Mouse (Mus musculus) G1E-ER4 (cell line): ENCODE data around the gene Pcbp1. TPM values are rescaled to one million over a fixed set of nuclear protein-coding genes. Genes with fewer than 3 reads are reported as not detected.

Experiments used
- GATA1 ChIP-seq: IDR thresholded peaks from one replicate; pipeline ENCODE4 v1.8.0; 2012; ENCODE audit warnings: low read length, inconsistent platforms
- polyA plus RNA-seq: library from polyadenylated mRNA; stranded (reverse); fragments of >175 nt; gene quantifications from 2 replicates; pipeline ENCODE4 v1.2.3, GENCODE M21; 2012

Gene Pcbp1
- polyA plus RNA-seq = 1,294 and 1,658 TPM in 2 replicates

GRCm38 (mm10) chr6:86526032-86526960 is at the start of gene Pcbp1:
TSS of gene Pcbp1 (minus strand) at chr6:86526321.
- TF ChIP-seq GATA1 = no peak

GRCm38 (mm10) chr6:86574495-86574894 is 48.4 kb upstream of the Pcbp1 start:
- TF ChIP-seq GATA1 = no peak

- no peak for TF ChIP-seq GATA1
These were observed 44.7 kb upstream of the Pcbp1 start for GRCm38 (mm10) chr6:86570830-86571229.

GRCm38 (mm10) chr6:86569461-86569820 is 43.3 kb upstream of the Pcbp1 start:
- no peak for TF ChIP-seq GATA1

- no peak for TF ChIP-seq GATA1
These were observed 42.8 kb upstream of the Pcbp1 start for GRCm38 (mm10) chr6:86568816-86569460.

- TF ChIP-seq GATA1 = no peak
These were observed 39.7 kb upstream of the Pcbp1 start for GRCm38 (mm10) chr6:86565782-86566181.

- TF ChIP-seq GATA1 = no peak
These were observed 30.4 kb upstream of the Pcbp1 start for GRCm38 (mm10) chr6:86556345-86557058.

- TF ChIP-seq GATA1 = no peak
These were observed 24.5 kb upstream of the Pcbp1 start for GRCm38 (mm10) chr6:86550587-86550986.

GRCm38 (mm10) chr6:86547880-86548367 is 21.8 kb upstream of the Pcbp1 start:
- TF ChIP-seq GATA1 = no peak

GRCm38 (mm10) chr6:86547228-86547755 is 21.2 kb upstream of the Pcbp1 start:
- no peak for TF ChIP-seq GATA1

GRCm38 (mm10) chr6:86545236-86545635 is 19.1 kb upstream of the Pcbp1 start:
- no peak for TF ChIP-seq GATA1

GRCm38 (mm10) chr6:86543869-86544268 is 17.7 kb upstream of the Pcbp1 start:
- no peak for TF ChIP-seq GATA1

- no peak for TF ChIP-seq GATA1
These were observed 16.9 kb upstream of the Pcbp1 start for GRCm38 (mm10) chr6:86543060-86543459.

- no peak for TF ChIP-seq GATA1
These were observed 15.5 kb upstream of the Pcbp1 start for GRCm38 (mm10) chr6:86541650-86542049.

GRCm38 (mm10) chr6:86528451-86528785 is 2.3 kb upstream of the Pcbp1 start:
- no peak for TF ChIP-seq GATA1

- TF ChIP-seq GATA1 = no peak
These were observed 1.8 kb upstream of the Pcbp1 start for GRCm38 (mm10) chr6:86527766-86528450.
